Mouse (Mus musculus): ENCODE results near the gene Nsl1. TPM values are rescaled to one million over a fixed set of nuclear protein-coding genes. Genes with fewer than 3 reads are reported as not detected.
"Not testable (repeated sequence)": the region's sequence is repeated elsewhere in the genome, so short reads cannot be mapped to it uniquely, and the experiment has no call there.

The Nsl1 gene
- polyA plus RNA-seq, 2 experiments, result 8.8 to 11.2 TPM

- TF ChIP-seq EP300 (IDR thresholded peaks at IDR 0.05; ENCODE audit: low read depth), result no peak
- no peak for TF ChIP-seq CTCF (IDR thresholded peaks at IDR 0.05; ENCODE audit: low read depth)
- H3K9me3 ChIP-seq (ENCODE audit: control insufficient read depth, low read length), result no peaks in the 10 kb centered on the region
- ATAC-seq (ENCODE audit: insufficient read depth) (no peak), DNase-seq (ENCODE audit: low read depth in 3 of 3, low spot score in 3 of 3) (no peak)
- WGBS (ENCODE audit: insufficient replicate concordance), result 63% methylated on average over 2 of the region's 2 CpGs
- H3K27me3 ChIP-seq (ENCODE audit: control insufficient read depth, insufficient read depth, low read length), result no peaks in the 10 kb centered on the region
- H3K36me3 ChIP-seq (replicated peaks; ENCODE audit: control insufficient read depth, insufficient read depth, low read depth), result no peaks in the 10 kb centered on the region
- H3K4me1 ChIP-seq (replicated peaks; ENCODE audit: control insufficient read depth in 2 of 2, insufficient read depth in 2 of 2, low read length in 1 of 2), result peaks cover 3 to 9% of the 10 kb centered on the region in 2 experiments
- no peak overlapping the region for H3K9ac ChIP-seq (replicated peaks)
- H3K27ac ChIP-seq, result no peak overlapping the region
- H3K4me3 ChIP-seq (ENCODE audit: insufficient read depth in 1 of 2, low read depth in 2 of 2, low read length in 2 of 2), result no peak overlapping the region
- H3K4me2 ChIP-seq (ENCODE audit: low read depth), result no peak overlapping the region; the same call in 1 of the 2 replicates
Measured at GRCm38 (mm10) chr1:191023140-191023539, 39.7 kb upstream of the Nsl1 start.

- DNase-seq (ENCODE audit: low read depth in 3 of 3, low spot score in 3 of 3); H3K4me1 ChIP-seq (replicated peaks; ENCODE audit: control insufficient read depth in 2 of 2, insufficient read depth in 2 of 2, low read length in 1 of 2); H3K27me3 ChIP-seq (ENCODE audit: control insufficient read depth, insufficient read depth, low read length); H3K9me3 ChIP-seq (ENCODE audit: control insufficient read depth, low read length); H3K4me3 ChIP-seq (ENCODE audit: insufficient read depth in 1 of 2, low read depth in 2 of 2, low read length in 2 of 2); H3K4me2 ChIP-seq (ENCODE audit: low read depth); H3K9ac ChIP-seq (replicated peaks); ATAC-seq (ENCODE audit: insufficient read depth); H3K36me3 ChIP-seq (replicated peaks; ENCODE audit: control insufficient read depth, insufficient read depth, low read depth); H3K27ac ChIP-seq: not testable (repeated sequence)
- WGBS (ENCODE audit: insufficient replicate concordance), result 79% methylated on average over 5 of the region's 6 CpGs
Measured at GRCm38 (mm10) chr1:191023806-191024205, 39.0 kb upstream of the Nsl1 start.

GRCm38 (mm10) chr1:191025016-191026012 lies 37.5 kb upstream of the Nsl1 start:
- no peak for TF ChIP-seq CTCF (IDR thresholded peaks at IDR 0.05; ENCODE audit: low read depth)
- no peaks in the 10 kb centered on the region for H3K9me3 ChIP-seq (ENCODE audit: control insufficient read depth, low read length)
- H3K36me3 ChIP-seq (replicated peaks; ENCODE audit: control insufficient read depth, insufficient read depth, low read depth), result no peaks in the 10 kb centered on the region
- peaks cover 3 to 9% of the 10 kb centered on the region in 2 experiments for H3K4me1 ChIP-seq (replicated peaks; ENCODE audit: control insufficient read depth in 2 of 2, insufficient read depth in 2 of 2, low read length in 1 of 2)
- H3K9ac ChIP-seq (replicated peaks), result peak overlapping the region; percentile 57
- peak overlapping the region; percentile 17 for H3K27ac ChIP-seq
- H3K27me3 ChIP-seq (ENCODE audit: control insufficient read depth, insufficient read depth, low read length), result no peaks in the 10 kb centered on the region
- H3K4me2 ChIP-seq (ENCODE audit: low read depth), result peak overlapping the region; percentile 79
- ATAC-seq (ENCODE audit: insufficient read depth), result peak; percentile 55
- whole genome bisulfite sequencing (ENCODE audit: insufficient replicate concordance), result 4% methylated on average over 69 of the region's 69 CpGs
- DNase-seq (ENCODE audit: low read depth in 3 of 3, low spot score in 3 of 3), result no peak
- peak overlapping the region; percentile 68 to 69 for H3K4me3 ChIP-seq (ENCODE audit: insufficient read depth in 1 of 2, low read depth in 2 of 2, low read length in 2 of 2)

- DNase-seq (ENCODE audit: low read depth in 3 of 3, low spot score in 3 of 3), result peak; percentile 98 to 99 (median 99)
- peak; percentile 60 for TF ChIP-seq CTCF (IDR thresholded peaks at IDR 0.05; ENCODE audit: low read depth)
- no peak for TF ChIP-seq EP300 (IDR thresholded peaks at IDR 0.05; ENCODE audit: low read depth)
- Histone ChIP-seq H3K36me3 (replicated peaks; ENCODE audit: control insufficient read depth, insufficient read depth, low read depth) (no peaks in the 10 kb centered on the region), H3K27ac (peak within 1 kb of the TSS; percentile 52), H3K9ac (replicated peaks) (peak within 1 kb of the TSS; percentile 57), H3K4me3 (ENCODE audit: insufficient read depth in 1 of 2, low read depth in 2 of 2, low read length in 2 of 2) (peak within 1 kb of the TSS; percentile 69 to 72), H3K4me2 (ENCODE audit: low read depth) (peak within 1 kb of the TSS; percentile 79), H3K4me1 (replicated peaks; ENCODE audit: control insufficient read depth in 2 of 2, insufficient read depth in 2 of 2, low read length in 1 of 2) (peaks cover 3 to 9% of the 10 kb centered on the region in 2 experiments), H3K9me3 (ENCODE audit: control insufficient read depth, low read length) (no peaks in the 10 kb centered on the region), H3K27me3 (ENCODE audit: control insufficient read depth, insufficient read depth, low read length) (no peaks in the 10 kb centered on the region)
- peak; percentile 99 for ATAC-seq (ENCODE audit: insufficient read depth)
- WGBS (ENCODE audit: insufficient replicate concordance), result under 1% methylated on average over 44 of the region's 50 CpGs
Measured at GRCm38 (mm10) chr1:191026021-191026713, 36.6 kb upstream of the Nsl1 start, which contains the start of gene Flvcr1. Gene Flvcr1 (minus strand): TSS chr1:191026158.

- Histone ChIP-seq H3K4me1 (replicated peaks; ENCODE audit: control insufficient read depth in 2 of 2, insufficient read depth in 2 of 2, low read length in 1 of 2) (peaks cover 3 to 8% of the 10 kb centered on the region in 2 experiments; a peak in 3 of 4 replicates), H3K9me3 (ENCODE audit: control insufficient read depth, low read length) (no peaks in the 10 kb centered on the region), H3K27ac (no peak overlapping the region), H3K4me2 (ENCODE audit: low read depth) (no peak overlapping the region), H3K4me3 (ENCODE audit: insufficient read depth in 1 of 2, low read depth in 2 of 2, low read length in 2 of 2) (no peak overlapping the region), H3K36me3 (replicated peaks; ENCODE audit: control insufficient read depth, insufficient read depth, low read depth) (no peaks in the 10 kb centered on the region), H3K27me3 (ENCODE audit: control insufficient read depth, insufficient read depth, low read length) (no peaks in the 10 kb centered on the region), H3K9ac (replicated peaks) (no peak overlapping the region)
- ATAC-seq (ENCODE audit: insufficient read depth) (no peak), DNase-seq (ENCODE audit: low read depth in 3 of 3, low spot score in 3 of 3) (no peak)
- TF ChIP-seq EP300 (IDR thresholded peaks at IDR 0.05; ENCODE audit: low read depth) (no peak), CTCF (IDR thresholded peaks at IDR 0.05; ENCODE audit: low read depth) (no peak)
- WGBS (ENCODE audit: insufficient replicate concordance), result 58% methylated on average over 10 of the region's 10 CpGs
Measured at GRCm38 (mm10) chr1:191030182-191030581, 32.6 kb upstream of the Nsl1 start.

GRCm38 (mm10) chr1:191030922-191031425 lies 31.8 kb upstream of the Nsl1 start:
- not testable (repeated sequence) for H3K4me3 ChIP-seq (ENCODE audit: insufficient read depth in 1 of 2, low read depth in 2 of 2, low read length in 2 of 2); H3K4me1 ChIP-seq (replicated peaks; ENCODE audit: control insufficient read depth in 2 of 2, insufficient read depth in 2 of 2, low read length in 1 of 2); ATAC-seq (ENCODE audit: insufficient read depth); H3K9me3 ChIP-seq (ENCODE audit: control insufficient read depth, low read length); H3K36me3 ChIP-seq (replicated peaks; ENCODE audit: control insufficient read depth, insufficient read depth, low read depth); H3K27me3 ChIP-seq (ENCODE audit: control insufficient read depth, insufficient read depth, low read length); H3K4me2 ChIP-seq (ENCODE audit: low read depth); H3K9ac ChIP-seq (replicated peaks); DNase-seq (ENCODE audit: low read depth in 3 of 3, low spot score in 3 of 3); H3K27ac ChIP-seq
- 40% methylated on average over 6 of the region's 6 CpGs for WGBS (ENCODE audit: insufficient replicate concordance)

All from liver, embryonic 14.5 days (tissue).